Mouse (Mus musculus): Measurements from ENCODE around the gene Plxna3.

Gene Plxna3

GRCm38 (mm10) chrX:74367512-74367911, 38.6 kb downstream of the Plxna3 start:
- DNase-seq (ENCODE audit: low read depth, low spot score): no peak

DNA sequence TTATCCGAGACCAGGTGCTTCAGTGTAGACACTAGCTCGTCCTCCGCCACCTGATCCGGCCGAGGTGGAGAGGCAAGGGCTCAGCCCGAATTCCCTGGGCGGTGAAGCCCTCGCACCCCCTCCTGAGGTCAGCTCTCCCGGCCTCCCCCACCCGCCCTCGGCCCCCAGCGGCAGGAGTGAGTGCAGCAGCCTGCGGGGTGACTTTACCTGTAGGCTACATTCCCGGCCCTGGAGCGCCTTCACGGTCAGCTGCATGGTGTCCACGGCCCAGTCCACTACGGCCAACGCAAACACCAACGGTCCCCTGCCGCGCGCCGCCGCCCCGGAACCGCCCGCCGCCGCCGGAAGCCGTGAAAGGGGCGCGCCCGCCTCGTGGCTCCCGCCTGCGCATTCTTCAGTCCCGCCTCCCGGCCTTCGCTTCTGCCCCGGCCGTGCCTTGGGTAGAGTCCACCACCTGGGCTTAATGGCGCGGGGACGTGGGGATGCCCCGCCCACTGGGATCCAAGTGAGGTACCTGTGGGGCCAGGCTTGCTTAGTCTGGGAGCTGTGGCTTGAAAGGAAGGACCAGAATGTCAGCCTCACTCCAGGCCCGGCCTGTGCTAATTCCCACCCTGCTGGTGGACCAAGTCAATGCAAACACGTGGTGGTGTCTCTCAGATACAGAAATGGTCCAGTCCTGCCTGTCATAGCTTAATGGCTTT, 39.5 kb downstream of the Plxna3 start:
- no peak for DNase-seq (ENCODE audit: low read depth, low spot score)

DNA sequence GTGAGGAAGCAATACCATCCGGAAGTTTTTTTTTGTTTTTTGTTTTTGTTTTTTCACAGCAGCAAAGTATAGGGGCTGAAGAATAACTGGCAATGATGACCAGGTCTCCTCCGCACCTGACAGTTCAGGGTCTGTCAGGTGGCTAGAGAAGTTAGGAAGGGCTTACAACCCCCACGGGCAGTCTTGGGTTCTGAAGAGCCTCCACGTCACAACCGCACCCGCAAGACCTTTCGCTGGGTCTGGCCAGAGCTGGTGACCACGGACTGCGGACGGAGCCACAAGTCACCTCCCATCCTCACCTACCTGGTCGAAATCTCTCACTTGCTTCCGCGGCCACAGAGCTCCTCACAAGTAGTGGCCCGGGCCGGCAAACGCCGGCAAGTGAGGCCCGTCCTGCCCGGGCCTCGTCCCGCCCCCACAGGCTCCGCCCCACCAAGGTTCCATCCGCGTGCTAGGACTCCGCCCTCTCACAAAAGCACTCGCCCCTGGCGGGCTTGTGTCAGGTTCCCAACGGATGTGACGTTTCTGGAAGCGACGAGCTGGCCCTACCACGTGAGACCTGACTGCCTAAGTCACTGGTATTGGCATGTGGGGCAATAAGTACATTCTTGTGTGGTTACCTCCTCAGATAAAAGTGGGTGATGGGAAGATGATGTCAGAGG, 44.2 kb downstream of the Plxna3 start, which contains the start of the genes Ubl4a and Slc10a3:
Ubl4a (minus strand) TSS at position 331 of the 662 bp plus-strand sequence.
Slc10a3 (minus strand) TSS at position 462 of the 662 bp plus-strand sequence.
- DNase-seq (ENCODE audit: low read depth, low spot score): no peak

- no peak for DNase-seq (ENCODE audit: low read depth, low spot score)
Measured at GRCm38 (mm10) chrX:74384451-74384850, 55.6 kb downstream of the Plxna3 start.

DNA sequence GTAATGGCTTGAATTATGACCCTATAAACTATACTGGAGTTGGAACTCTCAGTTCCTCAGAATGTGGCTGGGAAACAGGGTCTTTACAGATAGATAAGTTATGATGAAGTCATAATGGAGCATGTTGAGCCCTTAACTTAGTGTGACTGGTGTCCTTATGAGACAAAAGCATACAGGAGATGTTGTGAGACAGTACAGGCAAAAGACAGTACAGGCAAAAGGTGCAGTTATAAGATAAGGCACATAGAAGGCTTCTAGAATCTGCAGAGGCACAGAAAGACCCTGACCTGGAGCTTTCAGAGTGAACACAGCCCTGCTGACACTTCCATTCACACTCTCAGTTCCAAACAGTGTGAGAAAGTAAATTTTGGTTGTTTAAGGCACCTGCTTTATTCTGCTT, 59.3 kb downstream of the Plxna3 start:
- no peak for DNase-seq (ENCODE audit: low read depth, low spot score)

DNA sequence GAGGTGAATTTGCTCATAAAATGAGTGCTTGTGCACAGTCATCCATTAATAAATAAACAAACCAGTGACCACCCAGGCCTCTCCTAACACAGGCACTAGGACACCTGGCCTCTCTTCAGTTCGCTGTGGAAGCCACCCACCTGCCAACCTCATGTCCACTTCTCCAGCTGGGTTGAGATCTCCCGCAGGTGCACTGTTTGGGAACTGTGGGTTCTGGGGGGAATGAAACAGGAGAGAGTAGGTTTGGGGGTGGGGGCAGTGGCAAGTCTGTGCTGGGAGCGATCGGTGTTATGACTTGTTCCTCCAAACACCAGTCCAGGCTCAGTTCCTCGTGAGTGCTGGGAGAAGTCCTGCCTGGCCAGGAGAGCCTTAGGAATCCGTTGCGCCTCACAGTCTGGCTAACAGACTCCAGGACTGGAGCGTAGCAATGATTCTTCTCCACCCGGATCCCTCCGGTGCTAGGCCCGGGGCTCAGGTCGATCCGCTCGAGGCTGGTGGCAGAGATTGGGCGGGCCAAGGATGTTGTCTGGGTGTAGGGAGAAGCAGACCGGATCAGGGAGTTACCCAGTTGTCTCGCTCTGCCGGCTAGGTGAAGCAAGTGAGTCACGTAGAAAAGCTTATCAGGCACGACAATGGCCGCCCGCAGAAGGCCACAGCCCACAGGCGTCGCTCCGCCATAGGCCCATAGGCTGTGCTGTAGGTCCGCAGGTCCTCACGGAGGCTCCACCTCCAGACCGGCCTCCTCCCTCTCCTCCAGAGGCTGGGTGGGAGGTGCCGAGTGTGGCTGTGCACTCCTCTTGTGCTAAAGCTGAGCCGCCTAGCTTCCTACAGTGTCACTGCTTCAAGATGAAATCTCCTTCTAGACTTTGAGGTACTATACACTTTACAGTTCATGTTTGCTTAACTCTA, 63.9 kb downstream of the Plxna3 start, which contains the start of the genes Fam3a and Ikbkg:
Fam3a (minus strand) TSS at position 738 of the 909 bp plus-strand sequence.
Ikbkg (plus strand) TSS at position 756 of the 909 bp plus-strand sequence.
- peak; percentile 64 for DNase-seq (ENCODE audit: low read depth, low spot score)

Measured in WW6 (cell line).